Mouse (Mus musculus): ENCODE results near the gene Qtrt1. TPM values are rescaled to one million over a fixed set of nuclear protein-coding genes. Genes with fewer than 3 reads are reported as not detected.

Qtrt1 gene
- 46.4 and 48.2 TPM in 2 replicates for polyA plus RNA-seq (2012; rRNA removed)

GRCm38 (mm10) chr9:21411669-21412550, at the start of gene Qtrt1:
Gene Qtrt1, plus strand, starts transcription at chr9:21411837.
- Histone ChIP-seq H3K36me3 (ENCODE audit: control insufficient read depth, insufficient read depth, low read length) (no peaks in the 10 kb centered on the region), H3K27me3 (ENCODE audit: control insufficient read depth, insufficient read depth, low read length) (no peaks in the 10 kb centered on the region), H3K4me3 (ENCODE audit: control insufficient read depth, insufficient read depth, low read length) (peak within 1 kb of the TSS; percentile 72), H3K27ac (ENCODE audit: control insufficient read depth, insufficient read depth, low read length) (no peak within 1 kb of the TSS), H3K4me1 (replicated peaks; ENCODE audit: control insufficient read depth, insufficient read depth, low read length) (peaks cover 11% of the 10 kb centered on the region)
- 2% methylated on average over 53 of the region's 53 CpGs for WGBS
- TF ChIP-seq POLR2A (IDR thresholded peaks at IDR 0.05; ENCODE audit: control insufficient read depth, extremely low read depth, insufficient read depth, low read length, poor library complexity) (no peak), CTCF (IDR thresholded peaks at IDR 0.05; ENCODE audit: borderline replicate concordance, control insufficient read depth, extremely low read depth, insufficient read depth, low read length, poor library complexity) (no peak)
- DNase-seq, result peak; percentile 80

- Histone ChIP-seq H3K36me3 (ENCODE audit: control insufficient read depth, insufficient read depth, low read length) (no peaks in the 10 kb centered on the region), H3K4me1 (replicated peaks; ENCODE audit: control insufficient read depth, insufficient read depth, low read length) (peaks cover 12% of the 10 kb centered on the region), H3K27me3 (ENCODE audit: control insufficient read depth, insufficient read depth, low read length) (no peaks in the 10 kb centered on the region), H3K27ac (ENCODE audit: control insufficient read depth, insufficient read depth, low read length) (peak overlapping the region; percentile 95), H3K4me3 (ENCODE audit: control insufficient read depth, insufficient read depth, low read length) (peak overlapping the region; percentile 35; the same call in 1 of the 2 replicates)
- peak; percentile 78 for DNase-seq
- 25% methylated on average over 14 of the region's 14 CpGs for WGBS
- TF ChIP-seq POLR2A (IDR thresholded peaks at IDR 0.05; ENCODE audit: control insufficient read depth, extremely low read depth, insufficient read depth, low read length, poor library complexity) (no peak), CTCF (IDR thresholded peaks at IDR 0.05; ENCODE audit: borderline replicate concordance, control insufficient read depth, extremely low read depth, insufficient read depth, low read length, poor library complexity) (no peak)
These were observed 45.0 kb upstream of the Qtrt1 start for GRCm38 (mm10) chr9:21366541-21367220.

GRCm38 (mm10) chr9:21367357-21368111, 44.1 kb upstream of the Qtrt1 start, which contains the start of gene Ilf3:
Gene Ilf3, plus strand, starts transcription at chr9:21367871.
- H3K4me1 ChIP-seq (replicated peaks; ENCODE audit: control insufficient read depth, insufficient read depth, low read length), result peaks cover 14% of the 10 kb centered on the region
- H3K4me3 ChIP-seq (ENCODE audit: control insufficient read depth, insufficient read depth, low read length), result peak within 1 kb of the TSS; percentile 55
- peak; percentile 99 for DNase-seq
- under 1% methylated on average over 66 of the region's 66 CpGs for WGBS
- TF ChIP-seq CTCF (IDR thresholded peaks at IDR 0.05; ENCODE audit: borderline replicate concordance, control insufficient read depth, extremely low read depth, insufficient read depth, low read length, poor library complexity), result 0 out of 2 replicates have a peak, but pooled peaks have one; percentile 6
- peak; percentile 50; the same call in 1 of the 2 replicates for TF ChIP-seq POLR2A (IDR thresholded peaks at IDR 0.05; ENCODE audit: control insufficient read depth, extremely low read depth, insufficient read depth, low read length, poor library complexity)
- peak within 1 kb of the TSS; percentile 95 for H3K27ac ChIP-seq (ENCODE audit: control insufficient read depth, insufficient read depth, low read length)
- H3K27me3 ChIP-seq (ENCODE audit: control insufficient read depth, insufficient read depth, low read length), result no peaks in the 10 kb centered on the region
- no peaks in the 10 kb centered on the region for H3K36me3 ChIP-seq (ENCODE audit: control insufficient read depth, insufficient read depth, low read length)

GRCm38 (mm10) chr9:21368131-21368584, 43.5 kb upstream of the Qtrt1 start:
- under 1% methylated on average over 38 of the region's 38 CpGs for WGBS
- no peaks in the 10 kb centered on the region for H3K27me3 ChIP-seq (ENCODE audit: control insufficient read depth, insufficient read depth, low read length)
- peak overlapping the region; percentile 55 for H3K4me3 ChIP-seq (ENCODE audit: control insufficient read depth, insufficient read depth, low read length)
- 0 out of 2 replicates have a peak, but pooled peaks cover 4% of the 10 kb centered on the region for H3K36me3 ChIP-seq (ENCODE audit: control insufficient read depth, insufficient read depth, low read length)
- DNase-seq, result peak; percentile 76
- H3K4me1 ChIP-seq (replicated peaks; ENCODE audit: control insufficient read depth, insufficient read depth, low read length), result peaks cover 15% of the 10 kb centered on the region
- TF ChIP-seq POLR2A (IDR thresholded peaks at IDR 0.05; ENCODE audit: control insufficient read depth, extremely low read depth, insufficient read depth, low read length, poor library complexity), result no peak; the same call in 1 of the 2 replicates
- TF ChIP-seq CTCF (IDR thresholded peaks at IDR 0.05; ENCODE audit: borderline replicate concordance, control insufficient read depth, extremely low read depth, insufficient read depth, low read length, poor library complexity), result no peak
- H3K27ac ChIP-seq (ENCODE audit: control insufficient read depth, insufficient read depth, low read length), result peak overlapping the region; percentile 23

- 0 out of 2 replicates have a peak, but pooled peaks cover 4% of the 10 kb centered on the region for H3K36me3 ChIP-seq (ENCODE audit: control insufficient read depth, insufficient read depth, low read length)
- DNase-seq, result no peak
- TF ChIP-seq POLR2A (IDR thresholded peaks at IDR 0.05; ENCODE audit: control insufficient read depth, extremely low read depth, insufficient read depth, low read length, poor library complexity) (no peak), CTCF (IDR thresholded peaks at IDR 0.05; ENCODE audit: borderline replicate concordance, control insufficient read depth, extremely low read depth, insufficient read depth, low read length, poor library complexity) (no peak)
- 47% methylated on average over 11 of the region's 11 CpGs for WGBS
- H3K27me3 ChIP-seq (ENCODE audit: control insufficient read depth, insufficient read depth, low read length), result no peaks in the 10 kb centered on the region
- no peak overlapping the region for H3K27ac ChIP-seq (ENCODE audit: control insufficient read depth, insufficient read depth, low read length)
- peaks cover 15% of the 10 kb centered on the region for H3K4me1 ChIP-seq (replicated peaks; ENCODE audit: control insufficient read depth, insufficient read depth, low read length)
- no peak overlapping the region for H3K4me3 ChIP-seq (ENCODE audit: control insufficient read depth, insufficient read depth, low read length)
These were observed 42.6 kb upstream of the Qtrt1 start for GRCm38 (mm10) chr9:21369080-21369479.
